Mouse (Mus musculus) adipose tissue, adult 10 weeks (tissue): ENCODE data around the gene Abat. TPM values are rescaled to one million over a fixed set of nuclear protein-coding genes. Genes with fewer than 3 reads are reported as not detected.

Experiments
- polyA plus RNA-seq: library from polyadenylated mRNA; stranded (reverse); fragments of 350-450 nt; fragmentation: Illumina TruSeq; extraction: RNeasy Lipid Tissue Mini Kit (QIAGEN cat#74804); gene quantifications from one replicate; pipeline ENCODE4 v1.2.3, GENCODE M21; 2014; ENCODE audit warnings: low read depth, low replicate concordance

The Abat gene
- polyA plus RNA-seq = 22.8 TPM

DNA sequence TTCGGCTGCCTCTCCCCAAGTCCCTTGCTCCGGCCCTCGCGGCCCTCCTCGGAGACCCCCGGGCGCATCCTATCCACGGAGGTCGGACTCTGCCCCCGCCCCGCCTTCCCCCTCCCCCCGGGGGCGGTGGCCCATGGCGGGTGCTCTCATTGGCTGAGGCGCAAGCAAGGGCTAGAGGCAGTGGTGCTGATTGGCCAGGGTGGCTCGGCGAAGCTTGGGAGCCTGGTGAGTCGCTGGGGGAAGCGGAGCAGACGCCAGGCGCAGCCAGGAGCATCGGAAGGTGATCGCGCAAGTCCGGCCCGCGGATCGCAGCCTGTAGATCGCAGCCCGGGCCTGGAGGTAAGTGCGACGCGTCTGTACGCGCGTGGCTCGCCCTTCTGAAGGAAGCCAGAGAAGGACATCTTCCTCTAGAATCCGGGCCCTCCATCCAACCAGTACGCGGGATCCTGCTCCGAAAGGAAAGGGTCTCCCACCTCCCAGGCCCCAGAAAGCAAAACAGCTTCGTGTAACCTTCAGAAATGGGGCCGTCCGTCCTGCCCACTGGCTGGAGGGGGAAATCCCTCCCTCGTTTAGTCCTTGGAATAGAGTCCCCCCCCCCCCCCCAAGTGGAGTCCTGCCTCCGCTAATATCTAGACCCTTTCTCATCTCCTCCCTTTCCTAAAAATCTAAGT lies at the start of gene Abat:
TSS of gene Abat (plus strand) at position 194 of the 671 bp plus-strand sequence.

DNA sequence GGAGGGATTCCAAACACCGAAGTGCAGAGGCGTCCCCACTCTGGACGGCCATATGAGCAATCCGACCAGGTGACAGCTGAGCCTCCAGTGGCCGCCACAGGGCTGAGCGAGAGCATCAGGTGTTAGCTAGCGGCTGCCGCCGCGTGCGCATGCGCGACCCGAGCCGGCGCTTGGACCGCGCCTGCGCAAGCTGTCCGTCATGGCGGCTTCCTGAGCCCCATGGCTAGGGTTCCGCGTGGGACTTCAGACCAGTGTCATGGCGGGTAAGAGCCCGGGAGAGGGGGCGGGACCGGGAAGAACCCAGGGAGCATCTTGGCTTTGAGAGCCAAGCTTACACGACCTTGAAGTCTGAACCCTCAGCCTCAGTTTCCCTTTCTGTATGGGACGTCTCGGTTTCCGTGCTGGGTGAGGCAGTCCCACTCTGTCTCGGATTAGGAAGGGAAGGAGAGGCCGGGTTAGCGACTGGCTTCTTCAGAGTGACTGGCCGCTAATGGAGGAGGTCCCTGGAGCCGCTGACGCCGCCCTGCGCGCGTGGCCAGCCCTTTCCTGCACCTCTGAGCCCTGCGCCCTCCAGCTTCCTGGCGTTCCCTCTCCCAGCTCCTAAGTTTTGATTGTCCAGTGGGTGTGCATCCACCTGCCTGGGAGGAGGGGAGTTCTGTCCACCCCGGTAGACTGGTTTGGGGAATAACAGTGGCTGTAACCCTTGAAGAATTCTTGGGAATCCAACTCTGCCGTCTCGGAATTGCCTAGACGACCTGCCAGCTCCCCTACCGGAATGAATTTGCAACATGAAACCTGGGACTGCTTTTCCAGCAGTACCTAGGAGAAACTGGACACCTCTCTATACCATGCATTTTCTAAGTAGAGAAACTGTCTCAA lies 42.4 kb upstream of the Abat start, which contains the start of gene Mettl22:
TSS of gene Mettl22 (plus strand) at position 186 of the 879 bp plus-strand sequence.

DNA sequence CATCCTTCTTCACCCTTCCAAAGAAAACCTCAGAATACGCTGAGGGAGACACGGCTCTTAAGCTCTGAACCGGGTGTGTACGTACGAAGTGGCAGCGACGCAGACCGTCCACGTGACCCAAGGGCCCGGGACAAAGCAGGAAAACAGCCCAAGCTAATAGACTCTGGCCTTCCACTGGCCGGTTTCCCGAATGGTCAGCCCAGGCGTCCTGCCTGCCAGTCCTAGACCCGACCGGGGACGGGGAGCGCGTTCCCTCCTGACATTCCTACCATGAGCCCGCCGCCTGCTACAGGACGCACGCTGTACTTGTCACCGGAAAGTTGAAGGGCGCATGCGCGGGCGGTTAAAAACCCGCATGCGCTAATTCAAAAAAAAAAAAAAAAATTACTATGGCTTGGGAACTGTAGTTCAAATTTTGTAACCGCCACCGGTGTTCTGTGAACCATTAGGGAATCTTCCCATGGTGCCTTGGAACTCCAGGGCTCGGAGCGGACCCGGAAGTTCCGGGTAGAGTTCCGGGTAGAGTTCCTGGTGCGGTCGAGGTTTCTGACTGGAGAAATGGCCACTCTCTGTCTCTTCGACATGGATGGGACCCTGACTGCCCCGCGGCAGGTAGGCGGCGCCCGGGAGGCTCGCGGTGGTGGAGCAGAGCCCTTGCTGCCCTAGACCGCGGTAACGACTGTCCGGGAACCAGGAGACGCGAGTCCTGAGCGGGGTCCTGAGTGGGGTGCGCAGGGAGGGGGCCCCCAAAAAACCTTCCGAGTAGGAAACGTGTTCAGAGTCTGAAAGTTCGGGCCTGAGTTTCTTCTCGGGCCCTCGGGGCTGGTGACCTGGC lies 124.2 kb downstream of the Abat start, which contains the start of the genes Pmm2 and Tmem186:
TSS of gene Pmm2 (plus strand) at position 458 of the 835 bp plus-strand sequence.
TSS of gene Tmem186 (minus strand) at position 496 of the 835 bp plus-strand sequence.

Other genes starting within 250 kb of the Abat start
- 0.73 TPM for gene Tmem114, start 88.3 kb upstream of the Abat start, polyA plus RNA-seq
- gene Mettl22, start 42.6 kb upstream of the Abat start, polyA plus RNA-seq = 11.5 TPM
- 54.4 TPM for gene Pmm2, start 124.2 kb downstream of the Abat start, polyA plus RNA-seq
- gene Tmem186, start 124.3 kb downstream of the Abat start, polyA plus RNA-seq = 13.2 TPM
- 62.9 TPM for gene Carhsp1, start 158.7 kb downstream of the Abat start, polyA plus RNA-seq
- gene Gm5767, start 167.3 kb downstream of the Abat start, polyA plus RNA-seq = 3.6 TPM